In genomic region chr13:115719276-115719675, GRCm38 (mm10) we compare ENCODE assay signal across 22 mouse cellular contexts.
DNase-seq lines count a peak whose midpoint lies in the region; ATAC-seq lines count a peak whose summit lies in the region.
"Had no signal": no experiment of that assay in that cellular context is flagged by ENCODE, and none has a peak within 500 bp of the region (broad histone marks: within the 10 kb centered on the region; RNA-seq: fewer than 3 reads in every experiment).

No protein-coding gene starts in this region.

- H3K27ac ChIP-seq in forebrain, embryonic 12.5 days: no peak overlapping the region
- H3K27ac ChIP-seq: embryonic facial prominence, embryonic 10.5 days; embryonic facial prominence, embryonic 12.5 days; gastrocnemius, adult 2 months had no signal

- ATAC-seq in forebrain, embryonic 12.5 days (ENCODE audit: low FRiP score): no peak
- ATAC-seq: CD4-positive, CD25-positive, alpha-beta regulatory T cell, adult 4 months; forebrain, embryonic 14.5 days; forebrain, embryonic 16.5 days had no signal

- no peak overlapping the region for H3K9ac ChIP-seq in forebrain, embryonic 12.5 days
- H3K9ac ChIP-seq: embryonic facial prominence, embryonic 12.5 days had no signal

- H3K4me1 ChIP-seq in forebrain, embryonic 12.5 days: no peaks in the 10 kb centered on the region
- H3K4me1 ChIP-seq: embryonic facial prominence, embryonic 10.5 days; embryonic facial prominence, embryonic 12.5 days had no signal

- 89% methylated on average over 2 of the region's 2 CpGs for WGBS in forebrain, embryonic 12.5 days

- DNase-seq in adrenal gland, adult 2 months: peak; percentile 67
- no peak for DNase-seq in adrenal gland, adult 18-20 months (ENCODE audit: low spot score in 2 of 2)
- DNase-seq in 3T3-L1 (ENCODE audit: low read depth, low spot score) (peak; percentile 32), NIH3T3 (ENCODE audit: low read depth) (peak; percentile 11)
- peak; percentile 19 for DNase-seq in adrenal gland, postnatal 14 days
- no peak for DNase-seq in kidney, postnatal 10 days
- DNase-seq in layer of hippocampus, adult 8-10 months (ENCODE audit: low spot score in 2 of 2): no peak
- DNase-seq: B cell, adult 2 months; cerebellum, adult 11-12 months; cerebellum, adult 2 months; cerebellum, adult 9-10 months; cerebellum, postnatal 10 days; cerebellum, postnatal 25 days; gastrocnemius, adult 2 months had no signal

- no peaks in the 10 kb centered on the region for H3K27me3 ChIP-seq in forebrain, embryonic 12.5 days
- H3K27me3 ChIP-seq: CH12.LX; embryonic facial prominence, embryonic 12.5 days had no signal

- no peak overlapping the region for H3K4me3 ChIP-seq in forebrain, embryonic 12.5 days (replicated peaks)
- H3K4me3 ChIP-seq: embryonic facial prominence, embryonic 10.5 days; embryonic facial prominence, embryonic 12.5 days; gastrocnemius, adult 2 months had no signal

- no peaks in the 10 kb centered on the region for H3K36me3 ChIP-seq in forebrain, embryonic 12.5 days (replicated peaks)
- H3K36me3 ChIP-seq: embryonic facial prominence, embryonic 10.5 days; embryonic facial prominence, embryonic 12.5 days; G1E had no signal

- no peaks in the 10 kb centered on the region for H3K9me3 ChIP-seq in forebrain, embryonic 12.5 days
- H3K9me3 ChIP-seq: embryonic facial prominence, embryonic 10.5 days; embryonic facial prominence, embryonic 12.5 days had no signal

- H3K4me2 ChIP-seq in forebrain, embryonic 12.5 days: no peak overlapping the region
- H3K4me2 ChIP-seq: embryonic facial prominence, embryonic 12.5 days had no signal

Comparison
In these comparisons a context has a peak if more than half of its experiments do, and no peak if none do; other contexts are left out.
1. DNase-seq: peak in adrenal gland, adult 2 months (single experiment), 3T3-L1 (single experiment), NIH3T3 (single experiment) and adrenal gland, postnatal 14 days (single experiment); none in adrenal gland, adult 18-20 months (0 of 2), kidney, postnatal 10 days (single experiment) and layer of hippocampus, adult 8-10 months (0 of 2).